Mouse (Mus musculus) brain, adult 10 weeks (tissue): ENCODE measurements around the gene Hmces. TPM values are rescaled to one million over a fixed set of nuclear protein-coding genes. Genes with fewer than 3 reads are reported as not detected.

Source experiments
- polyA plus RNA-seq: library from polyadenylated mRNA; stranded (reverse); fragments of 350-450 nt; fragmentation: Illumina TruSeq; extraction: RNeasy Lipid Tissue Mini Kit (QIAGEN cat#74804); gene quantifications from one replicate; pipeline ENCODE4 v1.2.3, GENCODE M21; 2015; ENCODE audit warnings: low read depth, low replicate concordance

Gene Hmces
- polyA plus RNA-seq, result 27.1 TPM

DNA sequence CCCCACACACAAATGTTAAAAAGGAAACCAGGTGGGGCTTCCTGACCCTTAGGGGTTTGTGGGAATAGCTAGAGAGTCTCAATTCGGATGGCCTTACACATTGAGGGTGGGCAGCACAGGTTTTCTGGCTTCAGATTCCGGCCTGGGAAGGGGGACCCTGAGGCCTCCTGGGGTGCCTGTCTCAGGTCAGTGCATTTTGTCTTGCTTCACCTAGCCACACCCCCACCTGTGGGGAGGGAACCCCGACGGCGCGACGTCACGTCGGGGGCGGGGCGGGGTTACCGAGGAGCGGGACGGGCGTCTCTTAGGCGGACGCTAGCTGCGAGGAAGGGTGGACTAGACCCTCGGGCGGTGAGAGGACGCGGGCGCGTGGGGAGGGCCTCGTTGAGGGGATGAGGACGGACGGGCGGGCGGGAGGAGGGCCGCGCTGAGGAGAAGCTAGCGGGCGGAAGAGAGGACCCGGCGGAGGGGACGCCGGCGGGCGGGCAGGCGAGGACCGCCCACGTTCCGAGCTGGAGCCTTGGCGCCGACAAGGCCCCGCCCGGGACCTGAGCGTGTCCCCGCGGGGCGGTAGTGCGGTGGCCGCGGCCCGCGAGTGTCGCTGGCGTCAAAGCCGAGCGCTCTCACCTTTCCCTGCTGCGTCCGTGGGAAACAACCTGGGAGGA, at the start of gene Hmces:
Gene Hmces (plus strand): TSS at position 275 of the 665 bp plus-strand sequence.

DNA sequence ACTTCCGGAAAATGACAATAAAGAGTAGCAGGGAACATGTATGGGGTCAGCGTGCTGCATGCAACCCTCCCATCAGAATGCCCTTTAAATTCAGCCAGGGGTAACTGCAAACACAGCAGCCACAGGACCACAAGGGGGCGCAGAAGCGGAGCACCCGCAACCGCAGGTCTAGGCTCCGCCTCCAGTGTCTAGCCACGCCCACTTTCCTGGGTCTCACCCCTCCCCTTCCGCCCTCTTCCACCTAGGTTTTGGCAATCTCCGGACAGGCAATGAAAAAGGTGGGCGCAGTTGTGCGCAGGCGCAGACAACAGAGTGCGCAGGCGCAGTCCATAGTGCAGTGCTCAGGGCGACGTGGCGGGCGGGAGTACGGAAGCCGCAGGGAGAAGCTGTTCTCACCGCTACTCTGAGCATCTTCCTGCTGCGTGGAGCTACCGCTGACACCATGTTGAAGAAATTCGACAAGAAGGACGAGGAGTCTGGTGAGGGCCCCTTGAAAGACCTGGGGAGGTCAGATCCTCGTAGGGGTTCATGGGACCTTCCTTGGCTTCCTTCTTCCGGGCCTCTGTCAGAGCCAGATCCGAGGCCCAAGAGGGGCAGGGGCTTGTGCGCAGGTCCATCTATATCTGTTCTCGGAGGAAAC, 26.0 kb upstream of the Hmces start, which contains the start of gene Copg1:
Gene Copg1 (plus strand): TSS at position 221 of the 640 bp plus-strand sequence.

DNA sequence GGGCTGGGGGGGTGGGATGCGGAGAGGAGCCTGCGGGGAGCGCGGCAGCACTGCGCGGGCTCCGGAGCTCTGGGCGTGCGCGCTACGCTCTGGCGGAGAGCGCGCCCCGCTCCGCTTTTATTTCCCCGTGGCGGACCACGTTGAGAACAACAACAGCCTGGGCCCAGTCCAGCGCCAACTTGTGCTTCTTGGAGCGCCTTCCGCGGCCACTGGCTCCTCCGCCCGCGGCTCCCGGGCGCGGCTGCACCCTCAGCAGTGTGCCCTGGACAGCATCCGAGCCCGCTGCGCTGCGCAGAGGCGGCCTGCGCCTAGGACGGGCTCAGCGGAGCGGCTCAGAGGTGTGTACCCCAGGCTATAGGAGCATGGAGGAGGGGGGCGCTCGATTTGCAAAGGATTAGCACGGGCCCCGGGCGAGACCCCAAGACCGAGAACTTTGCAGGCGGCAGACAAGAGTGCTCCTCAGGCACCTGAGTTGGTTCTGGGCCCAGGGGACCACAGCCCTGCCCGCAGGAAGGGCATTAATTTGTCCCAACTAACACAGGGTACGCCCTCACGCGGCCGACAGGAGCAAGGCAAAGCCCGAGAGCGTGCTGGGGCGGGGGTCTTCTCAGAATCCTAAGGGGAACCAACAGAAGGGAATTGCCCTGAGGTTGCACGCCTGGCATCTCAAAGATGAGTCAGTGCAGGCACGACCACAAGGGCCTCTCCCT, 68.0 kb downstream of the Hmces start, which contains the start of gene H1fx:
Gene H1fx (minus strand): TSS at position 91 of the 710 bp plus-strand sequence.

Other genes starting within 250 kb of the Hmces start
- gene Aplf, start 241.7 kb upstream of the Hmces start, polyA plus RNA-seq, result 5.9 TPM
- 4.3 TPM for gene Efcc1, start 183.1 kb upstream of the Hmces start, polyA plus RNA-seq
- 0.58 TPM for gene Gp9, start 135.9 kb upstream of the Hmces start, polyA plus RNA-seq
- 9.8 TPM for gene Rab43, start 101.8 kb upstream of the Hmces start, polyA plus RNA-seq
- gene Gm45140, start 78.1 kb upstream of the Hmces start, polyA plus RNA-seq, result 1.8 TPM
- 28.0 TPM for gene Isy1, start 75.1 kb upstream of the Hmces start, polyA plus RNA-seq
- gene Cnbp, start 62.8 kb upstream of the Hmces start, polyA plus RNA-seq, result 436 TPM
- gene Copg1, start 26.1 kb upstream of the Hmces start, polyA plus RNA-seq, result 223 TPM
- gene H1fx, start 67.7 kb downstream of the Hmces start, polyA plus RNA-seq, result 20.5 TPM
- 426 TPM for gene Rab7, start 131.3 kb downstream of the Hmces start, polyA plus RNA-seq
- 141 TPM for gene Rpn1, start 170.5 kb downstream of the Hmces start, polyA plus RNA-seq